Mouse (Mus musculus) cerebellum, adult 11 months (tissue): Measurements from ENCODE around the gene Dusp13.

Source experiments
- DNase-seq: peaks from one replicate; pipeline ENCODE4 v3.0.0; 2022

Gene Dusp13

GRCm38 (mm10) chr14:21696186-21696830, 54.7 kb downstream of the Dusp13 start:
- DNase-seq = no peak

GRCm38 (mm10) chr14:21695020-21695419, 56.0 kb downstream of the Dusp13 start:
- DNase-seq = no peak

- no peak for DNase-seq
These were observed 59.9 kb downstream of the Dusp13 start for GRCm38 (mm10) chr14:21691070-21691469.

- DNase-seq = no peak
These were observed 64.4 kb downstream of the Dusp13 start for GRCm38 (mm10) chr14:21686376-21687279.

- DNase-seq = no peak
These were observed 65.4 kb downstream of the Dusp13 start for GRCm38 (mm10) chr14:21685411-21686146.

GRCm38 (mm10) chr14:21683834-21684233, 67.1 kb downstream of the Dusp13 start:
- no peak for DNase-seq
